Comparison of ENCODE assay signal across 11 mouse cellular contexts in the genomic region with DNA sequence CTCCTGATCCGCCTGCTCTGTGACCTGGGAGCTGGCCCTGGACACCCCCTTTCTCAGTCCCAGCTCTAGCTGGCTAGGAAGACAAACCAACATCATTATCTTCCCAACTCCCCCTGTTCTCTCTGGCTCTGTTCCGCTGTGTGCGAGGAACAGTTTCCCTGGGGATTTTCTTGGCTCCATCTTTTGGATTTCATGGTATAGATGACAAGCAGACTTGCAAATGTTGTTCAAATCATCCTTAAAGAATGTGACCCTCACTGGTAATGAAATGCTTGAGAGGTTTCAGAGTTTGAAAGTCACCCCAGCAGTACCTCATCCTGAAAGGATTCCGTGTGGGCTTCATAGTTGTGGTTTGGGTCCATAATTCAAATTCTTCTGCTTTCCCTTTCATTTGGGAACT. TPM values are rescaled to one million over a fixed set of nuclear protein-coding genes. Genes with fewer than 3 reads are reported as not detected.
DNase-seq lines count a peak whose midpoint lies in the region; ATAC-seq and TF ChIP-seq lines count a peak whose summit lies in the region.
"Had no signal": no experiment of that assay in that cellular context is flagged by ENCODE, and none has a peak within 500 bp of the region (broad histone marks: within the 10 kb centered on the region; RNA-seq: fewer than 3 reads in every experiment).

No protein-coding gene starts in this region.

- DNase-seq in heart, postnatal 36 days = no peak
- peak; percentile 86 for DNase-seq in kidney, postnatal 0 days (ENCODE audit: low spot score)
- no peak for DNase-seq in kidney, adult 9 months
- no peak for DNase-seq in right cerebral cortex, postnatal 25 days
- DNase-seq in left cerebral cortex, adult 8-10 months (ENCODE audit: low spot score in 2 of 2) = no peak
- DNase-seq: adrenal gland, postnatal 14 days; lung, adult 2 months had no signal

- H3K9me3 ChIP-seq in heart, embryonic 11.5 days (replicated peaks; ENCODE audit: control insufficient read depth, low read length) = no peaks in the 10 kb centered on the region
- H3K9me3 ChIP-seq in kidney, postnatal 0 days (replicated peaks; ENCODE audit: low read length) = no peaks in the 10 kb centered on the region
- no peaks in the 10 kb centered on the region for H3K9me3 ChIP-seq in stomach, embryonic 15.5 days
- H3K9me3 ChIP-seq: midbrain, embryonic 12.5 days had no signal

- no peaks in the 10 kb centered on the region for H3K27me3 ChIP-seq in heart, embryonic 11.5 days (ENCODE audit: control insufficient read depth, insufficient read depth, low read length)
- no peaks in the 10 kb centered on the region for H3K27me3 ChIP-seq in kidney, postnatal 0 days (ENCODE audit: insufficient read depth, low read length)
- no peaks in the 10 kb centered on the region for H3K27me3 ChIP-seq in stomach, embryonic 15.5 days (replicated peaks)
- H3K27me3 ChIP-seq: midbrain, embryonic 12.5 days had no signal

- no peak for ATAC-seq in heart, embryonic 11.5 days (replicated peaks; ENCODE audit: insufficient number of reproducible peaks, low FRiP score, low TSS enrichment)
- no peak for ATAC-seq in kidney, postnatal 0 days (replicated peaks; ENCODE audit: low FRiP score, low read depth)
- no peak; the same call in 1 of the 2 replicates for ATAC-seq in stomach, embryonic 15.5 days (ENCODE audit: insufficient read depth, low FRiP score, low read depth)

- 0 out of 2 replicates have a peak overlapping the region, but pooled peaks have one; percentile 10 for H3K27ac ChIP-seq in heart, embryonic 11.5 days (ENCODE audit: low read depth, low read length)
- H3K27ac ChIP-seq in kidney, postnatal 0 days = peak overlapping the region; percentile 88
- H3K27ac ChIP-seq in embryonic fibroblast, embryonic 13.5 days (ENCODE audit: insufficient read depth, low read length) = peak overlapping the region; percentile 98
- peak overlapping the region; percentile 90 for H3K27ac ChIP-seq in stomach, embryonic 15.5 days
- H3K27ac ChIP-seq: midbrain, embryonic 12.5 days had no signal

- intact Hi-C loops in heart, postnatal 36 days (cut with DNase I) = no loop called here

- peaks cover 81% of the 10 kb centered on the region for H3K4me1 ChIP-seq in heart, embryonic 11.5 days (ENCODE audit: control insufficient read depth, insufficient read depth, low read length)
- H3K4me1 ChIP-seq in kidney, postnatal 0 days (replicated peaks; ENCODE audit: insufficient read depth, low read length) = peaks cover 75% of the 10 kb centered on the region
- H3K4me1 ChIP-seq in embryonic fibroblast, embryonic 13.5 days (ENCODE audit: control insufficient read depth, insufficient read depth, low read length) = peaks cover 50% of the 10 kb centered on the region
- peaks cover 67% of the 10 kb centered on the region for H3K4me1 ChIP-seq in stomach, embryonic 15.5 days

- TF ChIP-seq POLR2A in embryonic fibroblast, embryonic 13.5 days (IDR thresholded peaks at IDR 0.05; ENCODE audit: low read depth, low read length) = no peak

- no peak for TF ChIP-seq CTCF in kidney, postnatal 0 days (IDR thresholded peaks at IDR 0.05; ENCODE audit: low read depth)
- TF ChIP-seq CTCF in embryonic fibroblast, embryonic 13.5 days (IDR thresholded peaks at IDR 0.05; ENCODE audit: borderline replicate concordance, insufficient read depth, low read length) = no peak

- H3K36me3 ChIP-seq in heart, embryonic 11.5 days (ENCODE audit: control insufficient read depth, insufficient read depth, low read length) = no peaks in the 10 kb centered on the region
- H3K36me3 ChIP-seq in kidney, postnatal 0 days (ENCODE audit: insufficient read depth, low read length) = no peaks in the 10 kb centered on the region
- H3K36me3 ChIP-seq in stomach, embryonic 15.5 days = no peaks in the 10 kb centered on the region
- H3K36me3 ChIP-seq: midbrain, embryonic 12.5 days had no signal

- WGBS in heart, embryonic 11.5 days (ENCODE audit: insufficient replicate concordance) = 65% methylated on average over 4 of the region's 4 CpGs
- 46% methylated on average over 4 of the region's 4 CpGs for WGBS in kidney, postnatal 0 days
- WGBS in stomach, embryonic 15.5 days = 52% methylated on average over 4 of the region's 4 CpGs

- no peak overlapping the region for H3K4me2 ChIP-seq in heart, embryonic 11.5 days
- H3K4me2 ChIP-seq in kidney, postnatal 0 days (ENCODE audit: low read length) = no peak overlapping the region
- no peak overlapping the region for H3K4me2 ChIP-seq in stomach, embryonic 15.5 days
- H3K4me2 ChIP-seq: midbrain, embryonic 12.5 days had no signal

- H3K4me3 ChIP-seq in heart, embryonic 11.5 days (ENCODE audit: low read depth, low read length) = no peak overlapping the region
- H3K4me3 ChIP-seq in kidney, postnatal 0 days (replicated peaks; ENCODE audit: low read depth, low read length) = no peak overlapping the region
- H3K4me3 ChIP-seq in embryonic fibroblast, embryonic 13.5 days (ENCODE audit: insufficient read depth, low read length) = no peak overlapping the region
- H3K4me3 ChIP-seq in stomach, embryonic 15.5 days (replicated peaks) = no peak overlapping the region
- H3K4me3 ChIP-seq: midbrain, embryonic 12.5 days had no signal

- H3K9ac ChIP-seq in heart, embryonic 11.5 days (ENCODE audit: low read depth, low read length) = no peak overlapping the region
- H3K9ac ChIP-seq in kidney, postnatal 0 days (ENCODE audit: low read depth, low read length) = no peak overlapping the region
- no peak overlapping the region for H3K9ac ChIP-seq in stomach, embryonic 15.5 days
- H3K9ac ChIP-seq: midbrain, embryonic 12.5 days had no signal

RNA-seq across cellular contexts. Expression of gene Sept11, which starts 38.2 kb away (rescaled TPM):
- polyA plus RNA-seq in heart, embryonic 11.5 days (2014; fragmentation: Nextera tagmentation; extraction: Ambion mirVana) = 96.6 and 97.3 TPM in 2 replicates
- 10 to 100 TPM; 29.9 to 32.5 TPM for total RNA-seq in heart, postnatal 36 days (2021)
- 140 and 154 TPM in 2 replicates for polyA plus RNA-seq in kidney, postnatal 0 days (2015; fragmentation: Nextera tagmentation; extraction: Ambion mirVana)
- 406 and 428 TPM in 2 replicates for polyA plus RNA-seq in embryonic fibroblast, embryonic 13.5 days (2011; ENCODE audit: insufficient read length, low read depth, missing spikeins)
- 141 and 160 TPM in 2 replicates for polyA plus RNA-seq in stomach, embryonic 15.5 days (2015; fragmentation: Nextera tagmentation; extraction: Ambion mirVana)
- 100 to 1,000 TPM; 172 to 182 (median 180) TPM for total RNA-seq in left cerebral cortex, adult 8-10 months (2022)

Comparison
In these comparisons a context has a peak if more than half of its experiments do, and no peak if none do; other contexts are left out.
1. H3K27ac ChIP-seq: peak in every context shown above with its lines; median percentile 98 in embryonic fibroblast, embryonic 13.5 days; 90 in stomach, embryonic 15.5 days; 88 in kidney, postnatal 0 days; 10 in heart, embryonic 11.5 days.